Mouse (Mus musculus): ENCODE data around the gene Plxnb2.

Plxnb2 gene

GRCm38 (mm10) chr15:89180571-89181229 is at the start of gene Plxnb2:
TSS of gene Plxnb2 (minus strand) at chr15:89180788.
- DNase-seq: peak; percentile 86

GRCm38 (mm10) chr15:89215611-89216233 is 35.1 kb upstream of the Plxnb2 start:
- DNase-seq: peak; percentile 44

GRCm38 (mm10) chr15:89214953-89215352 is 34.4 kb upstream of the Plxnb2 start:
- no peak for DNase-seq

GRCm38 (mm10) chr15:89213517-89213916 is 32.9 kb upstream of the Plxnb2 start:
- no peak for DNase-seq

- DNase-seq: no peak
These were observed 31.9 kb upstream of the Plxnb2 start for GRCm38 (mm10) chr15:89212495-89212894.

- peak; percentile 35 for DNase-seq
These were observed 31.3 kb upstream of the Plxnb2 start for GRCm38 (mm10) chr15:89211716-89212461.

- peak; percentile 82 for DNase-seq
These were observed 30.5 kb upstream of the Plxnb2 start, which contains the start of gene Ppp6r2 for GRCm38 (mm10) chr15:89210915-89211715. TSS of gene Ppp6r2 (plus strand) at chr15:89211553.

GRCm38 (mm10) chr15:89209886-89210761 is 29.5 kb upstream of the Plxnb2 start:
- DNase-seq: peak; percentile 94

- DNase-seq: no peak
These were observed 26.9 kb upstream of the Plxnb2 start for GRCm38 (mm10) chr15:89207457-89207856.

GRCm38 (mm10) chr15:89197056-89197455 is 16.5 kb upstream of the Plxnb2 start:
- DNase-seq: peak; percentile 20

GRCm38 (mm10) chr15:89196313-89196706 is 15.7 kb upstream of the Plxnb2 start, which contains the start of gene Dennd6b:
TSS of gene Dennd6b (minus strand) at chr15:89196496.
- DNase-seq: peak; percentile 99

- peak; percentile 95 for DNase-seq
These were observed 15.2 kb upstream of the Plxnb2 start for GRCm38 (mm10) chr15:89195690-89196312.

GRCm38 (mm10) chr15:89195261-89195681 is 14.7 kb upstream of the Plxnb2 start:
- DNase-seq: peak; percentile 19

- no peak for DNase-seq
These were observed 4.3 kb upstream of the Plxnb2 start for GRCm38 (mm10) chr15:89184937-89185227.

GRCm38 (mm10) chr15:89184141-89184936 is 3.8 kb upstream of the Plxnb2 start:
- no peak for DNase-seq

- DNase-seq: no peak
These were observed 2.3 kb upstream of the Plxnb2 start for GRCm38 (mm10) chr15:89182842-89183241.

- peak; percentile 65 for DNase-seq
These were observed 1.7 kb upstream of the Plxnb2 start for GRCm38 (mm10) chr15:89182328-89182741.

GRCm38 (mm10) chr15:89181561-89182270 is 1.1 kb upstream of the Plxnb2 start:
- DNase-seq: no peak

- DNase-seq: peak; percentile 55
These were observed 477 bp downstream of the Plxnb2 start for GRCm38 (mm10) chr15:89180081-89180541.

- DNase-seq: no peak
These were observed 991 bp downstream of the Plxnb2 start for GRCm38 (mm10) chr15:89179630-89179964.

All from kidney, adult 9 months (tissue).